Mouse (Mus musculus) bone marrow, adult 2 months (tissue): ENCODE measurements around the gene Lysmd1.

Experiments used
- CTCF ChIP-seq: fragments of 200-500 bp; IDR thresholded peaks from 2 replicates; pipeline ENCODE4 v1.5.1; 2011; ENCODE audit warnings: low read length, control low read depth; ENCODE audit not compliant: control insufficient read depth, insufficient read depth
- POLR2A ChIP-seq: fragments of 200-500 bp; IDR thresholded peaks from 2 replicates; pipeline ENCODE4 v1.6.1; 2011; ENCODE audit warnings: low read depth, mild to moderate bottlenecking, control low read depth, low read length, borderline replicate concordance; ENCODE audit not compliant: control insufficient read depth

DNA sequence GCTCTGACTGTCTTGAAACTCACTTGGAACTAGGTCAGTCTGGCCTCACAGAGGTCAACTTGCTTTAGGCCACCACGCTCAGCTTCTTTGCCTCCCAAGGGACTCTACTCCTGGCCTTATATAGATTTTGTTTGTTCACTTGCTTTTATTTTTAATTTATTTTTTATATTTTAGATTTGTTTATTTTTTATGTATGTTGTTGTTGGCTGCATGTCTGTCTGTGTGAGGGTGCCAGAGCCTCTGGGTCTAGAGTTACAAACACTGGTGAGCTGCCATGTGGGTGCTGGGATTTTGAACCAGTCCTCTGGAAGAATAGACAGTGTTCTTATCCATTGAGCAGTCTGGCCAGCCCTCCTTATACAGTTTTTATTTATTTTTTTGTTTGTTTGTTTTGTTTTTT lies 21.1 kb upstream of the Lysmd1 start:
- TF ChIP-seq CTCF, result no peak
- TF ChIP-seq POLR2A, result no peak
